Mouse (Mus musculus): Measurements from ENCODE around the gene Vmn1r44. TPM values are rescaled to one million over a fixed set of nuclear protein-coding genes. Genes with fewer than 3 reads are reported as not detected.
"Not testable (repeated sequence)": the region's sequence is repeated elsewhere in the genome, so short reads cannot be mapped to it uniquely, and the experiment has no call there.

Vmn1r44 gene
- polyA plus RNA-seq (2016; fragmentation: Nextera tagmentation; extraction: Ambion mirVana) = not detected in 2 replicates

- peaks cover 9% of the 10 kb centered on the region for H3K9me3 ChIP-seq
- H3K27ac ChIP-seq (replicated peaks) = no peak within 1 kb of the TSS
- H3K27me3 ChIP-seq = no peaks in the 10 kb centered on the region
- H3K4me3 ChIP-seq = no peak within 1 kb of the TSS
- WGBS = 91% methylated on average over 1 of the region's 1 CpGs
- no peak within 1 kb of the TSS for H3K4me2 ChIP-seq (replicated peaks)
- no peak for ATAC-seq (ENCODE audit: low FRiP score, low read depth)
- H3K9ac ChIP-seq (replicated peaks) = no peak within 1 kb of the TSS
- no peaks in the 10 kb centered on the region for H3K36me3 ChIP-seq
- H3K4me1 ChIP-seq = no peaks in the 10 kb centered on the region
These were observed at the start of gene Vmn1r44 for GRCm38 (mm10) chr6:89883360-89883759. Gene Vmn1r44, plus strand, starts transcription at chr6:89883660.

GRCm38 (mm10) chr6:89857552-89857951, 25.9 kb upstream of the Vmn1r44 start:
- WGBS = 76% methylated on average over 3 of the region's 3 CpGs

GRCm38 (mm10) chr6:89859839-89860238, 23.6 kb upstream of the Vmn1r44 start:
- 94% methylated on average over 2 of the region's 2 CpGs for WGBS
- no peak overlapping the region for H3K27ac ChIP-seq (replicated peaks)

More at GRCm38 (mm10) chr6:89857552-89857951, 25.9 kb upstream of the Vmn1r44 start:
- H3K4me3 ChIP-seq = no peak overlapping the region
- H3K4me1 ChIP-seq = no peaks in the 10 kb centered on the region
- no peak overlapping the region for H3K4me2 ChIP-seq (replicated peaks)
- H3K36me3 ChIP-seq = no peaks in the 10 kb centered on the region
- peaks cover 14% of the 10 kb centered on the region for H3K9me3 ChIP-seq
- H3K27ac ChIP-seq (replicated peaks) = no peak overlapping the region
- ATAC-seq (ENCODE audit: low FRiP score, low read depth) = no peak
- no peaks in the 10 kb centered on the region for H3K27me3 ChIP-seq
- no peak overlapping the region for H3K9ac ChIP-seq (replicated peaks)

GRCm38 (mm10) chr6:89863792-89864191, 19.7 kb upstream of the Vmn1r44 start:
- H3K4me2 ChIP-seq (replicated peaks) = no peak overlapping the region
- no peak overlapping the region for H3K9ac ChIP-seq (replicated peaks)
- H3K27ac ChIP-seq (replicated peaks) = no peak overlapping the region
- H3K27me3 ChIP-seq = no peaks in the 10 kb centered on the region
- H3K4me3 ChIP-seq = no peak overlapping the region
- peaks cover 29% of the 10 kb centered on the region for H3K9me3 ChIP-seq
- no peak for ATAC-seq (ENCODE audit: low FRiP score, low read depth)
- H3K36me3 ChIP-seq = no peaks in the 10 kb centered on the region
- WGBS = 75% methylated on average over 4 of the region's 4 CpGs
- no peaks in the 10 kb centered on the region for H3K4me1 ChIP-seq

More at GRCm38 (mm10) chr6:89859839-89860238, 23.6 kb upstream of the Vmn1r44 start:
- Histone ChIP-seq H3K9me3 (peaks cover 18% of the 10 kb centered on the region), H3K9ac (replicated peaks) (no peak overlapping the region), H3K4me2 (replicated peaks) (no peak overlapping the region), H3K36me3 (no peaks in the 10 kb centered on the region), H3K4me1 (no peaks in the 10 kb centered on the region), H3K4me3 (no peak overlapping the region), H3K27me3 (no peaks in the 10 kb centered on the region)
- no peak for ATAC-seq (ENCODE audit: low FRiP score, low read depth)

- H3K9ac ChIP-seq (replicated peaks) = no peak overlapping the region
- H3K36me3 ChIP-seq = no peaks in the 10 kb centered on the region
- no peak for ATAC-seq (ENCODE audit: low FRiP score, low read depth)
- no peak overlapping the region for H3K27ac ChIP-seq (replicated peaks)
- WGBS = 94% methylated on average over 2 of the region's 2 CpGs
- no peaks in the 10 kb centered on the region for H3K4me1 ChIP-seq
- no peak overlapping the region for H3K4me3 ChIP-seq
- H3K27me3 ChIP-seq = no peaks in the 10 kb centered on the region
- no peak overlapping the region for H3K4me2 ChIP-seq (replicated peaks)
- peaks cover 23% of the 10 kb centered on the region for H3K9me3 ChIP-seq
These were observed 16.2 kb upstream of the Vmn1r44 start for GRCm38 (mm10) chr6:89867276-89867675.

- H3K27ac ChIP-seq (replicated peaks) = no peak overlapping the region
- ATAC-seq (ENCODE audit: low FRiP score, low read depth) = no peak
- no peak overlapping the region for H3K4me2 ChIP-seq (replicated peaks)
- H3K4me3 ChIP-seq = no peak overlapping the region
- peaks cover 23% of the 10 kb centered on the region for H3K9me3 ChIP-seq
- no peaks in the 10 kb centered on the region for H3K36me3 ChIP-seq
- H3K27me3 ChIP-seq = no peaks in the 10 kb centered on the region
- H3K4me1 ChIP-seq = no peaks in the 10 kb centered on the region
- H3K9ac ChIP-seq (replicated peaks) = no peak overlapping the region
- 83% methylated on average over 2 of the region's 2 CpGs for WGBS
These were observed 15.5 kb upstream of the Vmn1r44 start for GRCm38 (mm10) chr6:89867976-89868375.

GRCm38 (mm10) chr6:89876313-89876712, 7.1 kb upstream of the Vmn1r44 start, which contains the start of the genes Vmn1r42 and Vmn1r43:
Gene Vmn1r42, minus strand, starts transcription at chr6:89876413.
Gene Vmn1r43, minus strand, starts transcription at chr6:89876413.
- peaks cover 12% of the 10 kb centered on the region; the same call in 1 of the 2 replicates for H3K9me3 ChIP-seq
- WGBS = 77% methylated on average over 3 of the region's 3 CpGs
- ATAC-seq (ENCODE audit: low FRiP score, low read depth); H3K36me3 ChIP-seq; H3K4me1 ChIP-seq; H3K9ac ChIP-seq (replicated peaks); H3K4me2 ChIP-seq (replicated peaks); H3K27ac ChIP-seq (replicated peaks); H3K27me3 ChIP-seq; H3K4me3 ChIP-seq: not testable (repeated sequence)

- ATAC-seq (ENCODE audit: low FRiP score, low read depth) = no peak
- Histone ChIP-seq H3K9ac (replicated peaks) (no peak overlapping the region), H3K4me2 (replicated peaks) (no peak overlapping the region), H3K27me3 (no peaks in the 10 kb centered on the region), H3K9me3 (peaks cover 12% of the 10 kb centered on the region; the same call in 1 of the 2 replicates), H3K27ac (replicated peaks) (no peak overlapping the region), H3K4me1 (no peaks in the 10 kb centered on the region), H3K4me3 (no peak overlapping the region), H3K36me3 (no peaks in the 10 kb centered on the region)
- WGBS = 81% methylated on average over 2 of the region's 2 CpGs
These were observed 6.5 kb upstream of the Vmn1r44 start for GRCm38 (mm10) chr6:89876963-89877362.

GRCm38 (mm10) chr6:89880867-89881266, 2.6 kb upstream of the Vmn1r44 start:
- H3K4me3 ChIP-seq = no peak overlapping the region
- no peak for ATAC-seq (ENCODE audit: low FRiP score, low read depth)
- H3K27ac ChIP-seq (replicated peaks) = no peak overlapping the region
- no peaks in the 10 kb centered on the region for H3K27me3 ChIP-seq
- H3K4me1 ChIP-seq = no peaks in the 10 kb centered on the region
- no peak overlapping the region for H3K4me2 ChIP-seq (replicated peaks)
- H3K9me3 ChIP-seq = peaks cover 12% of the 10 kb centered on the region; the same call in 1 of the 2 replicates
- H3K36me3 ChIP-seq = no peaks in the 10 kb centered on the region
- no peak overlapping the region for H3K9ac ChIP-seq (replicated peaks)

GRCm38 (mm10) chr6:89883812-89884211, 352 bp downstream of the Vmn1r44 start:
- Histone ChIP-seq H3K4me2 (replicated peaks) (no peak overlapping the region), H3K36me3 (no peaks in the 10 kb centered on the region), H3K27ac (replicated peaks) (no peak overlapping the region), H3K27me3 (no peaks in the 10 kb centered on the region), H3K4me1 (no peaks in the 10 kb centered on the region), H3K9me3 (peaks cover 9% of the 10 kb centered on the region), H3K4me3 (no peak overlapping the region), H3K9ac (replicated peaks) (no peak overlapping the region)
- no peak for ATAC-seq (ENCODE audit: low FRiP score, low read depth)
- 56% methylated on average over 2 of the region's 2 CpGs for WGBS

- H3K4me1 ChIP-seq; H3K27ac ChIP-seq (replicated peaks); H3K27me3 ChIP-seq; ATAC-seq (ENCODE audit: low FRiP score, low read depth); H3K4me2 ChIP-seq (replicated peaks); H3K36me3 ChIP-seq; H3K9ac ChIP-seq (replicated peaks); H3K4me3 ChIP-seq; H3K9me3 ChIP-seq: not testable (repeated sequence)
- 89% methylated on average over 2 of the region's 2 CpGs for WGBS
These were observed 57.0 kb downstream of the Vmn1r44 start, which contains the start of gene Vmn1r45 for GRCm38 (mm10) chr6:89940498-89940897. Gene Vmn1r45, minus strand, starts transcription at chr6:89940598.

- WGBS = 77% methylated on average over 2 of the region's 2 CpGs
- ATAC-seq (ENCODE audit: low FRiP score, low read depth) = no peak
- no peak overlapping the region for H3K27ac ChIP-seq (replicated peaks)
These were observed 57.5 kb downstream of the Vmn1r44 start for GRCm38 (mm10) chr6:89940926-89941325.

More at GRCm38 (mm10) chr6:89940926-89941325, 57.5 kb downstream of the Vmn1r44 start:
- no peak overlapping the region for H3K4me2 ChIP-seq (replicated peaks)
- no peak overlapping the region for H3K9ac ChIP-seq (replicated peaks)
- H3K36me3 ChIP-seq = no peaks in the 10 kb centered on the region
- peaks cover 7% of the 10 kb centered on the region; the same call in 1 of the 2 replicates for H3K9me3 ChIP-seq
- H3K27me3 ChIP-seq = no peaks in the 10 kb centered on the region
- H3K4me1 ChIP-seq = no peaks in the 10 kb centered on the region
- H3K4me3 ChIP-seq = no peak overlapping the region

Measured in midbrain, embryonic 12.5 days (tissue).